Mouse (Mus musculus): ENCODE results near the gene Vmn1r58. TPM values are rescaled to one million over a fixed set of nuclear protein-coding genes. Genes with fewer than 3 reads are reported as not detected.

Gene Vmn1r58
- polyA plus RNA-seq (2014; fragmentation: Illumina TruSeq; extraction: RNeasy Lipid Tissue Mini Kit (QIAGEN cat#74804); ENCODE audit: low read depth, low replicate concordance): not detected

GRCm38 (mm10) chr7:5413296-5413695, at the start of gene Vmn1r58:
Vmn1r58 (minus strand) TSS chr7:5413396.

GRCm38 (mm10) chr7:5456674-5457073, 43.5 kb upstream of the Vmn1r58 start, which contains the start of gene Vmn1r59:
Vmn1r59 (minus strand) TSS chr7:5456774.

Other genes with a start within 250 kb of the Vmn1r58 start
- gene Vmn1r56, start 216.6 kb downstream of the Vmn1r58 start, polyA plus RNA-seq (2014; fragmentation: Illumina TruSeq; extraction: RNeasy Lipid Tissue Mini Kit (QIAGEN cat#74804); ENCODE audit: low read depth, low replicate concordance): not detected
- not detected for gene Vmn1r57, start 194.9 kb downstream of the Vmn1r58 start, polyA plus RNA-seq (2014; fragmentation: Illumina TruSeq; extraction: RNeasy Lipid Tissue Mini Kit (QIAGEN cat#74804); ENCODE audit: low read depth, low replicate concordance)
- gene Gm5065, start 62.9 kb downstream of the Vmn1r58 start, polyA plus RNA-seq (2014; fragmentation: Illumina TruSeq; extraction: RNeasy Lipid Tissue Mini Kit (QIAGEN cat#74804); ENCODE audit: low read depth, low replicate concordance): not detected
- not detected for gene Nlrp2, start 62.4 kb downstream of the Vmn1r58 start, polyA plus RNA-seq (2014; fragmentation: Illumina TruSeq; extraction: RNeasy Lipid Tissue Mini Kit (QIAGEN cat#74804); ENCODE audit: low read depth, low replicate concordance)
- gene Vmn1r59, start 43.4 kb upstream of the Vmn1r58 start, polyA plus RNA-seq (2014; fragmentation: Illumina TruSeq; extraction: RNeasy Lipid Tissue Mini Kit (QIAGEN cat#74804); ENCODE audit: low read depth, low replicate concordance): not detected
- not detected for gene Vmn2r28, start 80.6 kb upstream of the Vmn1r58 start, polyA plus RNA-seq (2014; fragmentation: Illumina TruSeq; extraction: RNeasy Lipid Tissue Mini Kit (QIAGEN cat#74804); ENCODE audit: low read depth, low replicate concordance)
- not detected for gene Vmn1r60, start 133.9 kb upstream of the Vmn1r58 start, polyA plus RNA-seq (2014; fragmentation: Illumina TruSeq; extraction: RNeasy Lipid Tissue Mini Kit (QIAGEN cat#74804); ENCODE audit: low read depth, low replicate concordance)
- not detected for gene Vmn1r61, start 199.9 kb upstream of the Vmn1r58 start, polyA plus RNA-seq (2014; fragmentation: Illumina TruSeq; extraction: RNeasy Lipid Tissue Mini Kit (QIAGEN cat#74804); ENCODE audit: low read depth, low replicate concordance)

Data from sigmoid colon, adult 10 weeks (tissue).